Mouse (Mus musculus) olfactory bulb, adult 2 months (tissue): ENCODE data around the gene BC030867. TPM values are rescaled to one million over a fixed set of nuclear protein-coding genes. Genes with fewer than 3 reads are reported as not detected.

Experiments used
- H3K27ac ChIP-seq: fragments of 200-500 bp; 2 replicates; pipeline ENCODE4 v1.5.1; 2012; ENCODE audit warnings: low read depth, low read length; ENCODE audit not compliant: insufficient read depth
- H3K4me1 ChIP-seq: fragments of 200-500 bp; 2 replicates; pipeline ENCODE4 v1.6.1; 2012; ENCODE audit warnings: low read length; ENCODE audit not compliant: control insufficient read depth, insufficient read depth
- H3K4me3 ChIP-seq: fragments of 200-500 bp; 2 replicates; pipeline ENCODE4 v1.5.1; 2012; ENCODE audit warnings: mild to moderate bottlenecking, low read depth, low read length, moderate library complexity; ENCODE audit not compliant: insufficient read depth
- CTCF ChIP-seq: fragments of 200-500 bp; IDR thresholded peaks from 2 replicates; pipeline ENCODE4 v1.5.1; 2012; ENCODE audit warnings: low read depth, mild to moderate bottlenecking, low read length, moderate library complexity; ENCODE audit not compliant: insufficient read depth
- POLR2A ChIP-seq: fragments of 200-500 bp; IDR thresholded peaks from 2 replicates; pipeline ENCODE4 v1.6.1; 2012; ENCODE audit warnings: mild to moderate bottlenecking, low read depth, low read length, moderate library complexity; ENCODE audit not compliant: insufficient read depth
- WGBS: fragments of 180-500 bp; shearing (Covaris S2); methylation state at CpG from one replicate; pipeline ENCODE4 v1.1.7; 2018; 5-methylcytosine and 5-hydroxymethylcytosine counted together
- polyA plus RNA-seq: library from polyadenylated mRNA; stranded (reverse); fragments of >200 nt; gene quantifications from 2 replicates; pipeline ENCODE4 v1.2.4, GENCODE M21; 2012; ENCODE audit warnings: low replicate concordance; ENCODE audit not compliant: missing spikeins, insufficient read depth, insufficient read length

The BC030867 gene
- polyA plus RNA-seq, 1 experiment: not detected

- WGBS: 26% methylated on average over 27 of the region's 27 CpGs
- TF ChIP-seq POLR2A (no peak), CTCF (no peak)
Observed at GRCm38 (mm10) chr11:102297577-102298556, 49.2 kb downstream of the BC030867 start.

GRCm38 (mm10) chr11:102299839-102300238, 51.2 kb downstream of the BC030867 start:
- no peak for TF ChIP-seq CTCF
- no peak for TF ChIP-seq POLR2A
- Histone ChIP-seq H3K4me1 (peaks cover 13% of the 10 kb centered on the region), H3K27ac (no peak overlapping the region), H3K4me3 (no peak overlapping the region)
- WGBS: 8% methylated on average over 1 of the region's 1 CpGs

More at GRCm38 (mm10) chr11:102297577-102298556, 49.2 kb downstream of the BC030867 start:
- Histone ChIP-seq H3K4me1 (peaks cover 21% of the 10 kb centered on the region), H3K4me3 (peak overlapping the region; percentile 93), H3K27ac (peak overlapping the region; percentile 81)

GRCm38 (mm10) chr11:102304141-102304540, 55.5 kb downstream of the BC030867 start:
- Histone ChIP-seq H3K27ac (no peak overlapping the region), H3K4me3 (no peak overlapping the region), H3K4me1 (peaks cover 4% of the 10 kb centered on the region)
- 45% methylated on average over 2 of the region's 2 CpGs for WGBS
- no peak for TF ChIP-seq POLR2A
- TF ChIP-seq CTCF: no peak

DNA sequence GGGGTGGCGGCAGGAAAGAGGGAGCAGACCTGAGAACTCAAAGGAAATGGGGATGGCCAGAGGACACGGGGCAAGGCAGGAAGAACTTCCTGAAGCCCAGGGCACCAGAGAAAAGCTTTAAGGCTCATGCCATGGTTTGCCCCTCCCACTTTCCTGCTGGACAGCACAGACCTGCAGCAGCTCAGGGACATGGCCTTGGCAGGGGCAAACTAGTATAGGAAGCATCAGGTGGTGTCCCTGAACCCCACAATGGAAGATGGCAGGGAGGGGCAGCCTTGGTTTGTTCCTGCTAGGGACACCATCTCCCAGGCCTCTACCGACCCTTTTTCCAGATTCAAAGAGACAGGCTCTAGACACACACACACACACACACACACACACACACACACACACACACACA, 56.7 kb downstream of the BC030867 start:
- TF ChIP-seq CTCF (no peak), POLR2A (no peak)
- Histone ChIP-seq H3K27ac (no peak overlapping the region), H3K4me3 (no peak overlapping the region), H3K4me1 (peaks cover 16% of the 10 kb centered on the region)
- WGBS: 59% methylated on average over 3 of the region's 3 CpGs

DNA sequence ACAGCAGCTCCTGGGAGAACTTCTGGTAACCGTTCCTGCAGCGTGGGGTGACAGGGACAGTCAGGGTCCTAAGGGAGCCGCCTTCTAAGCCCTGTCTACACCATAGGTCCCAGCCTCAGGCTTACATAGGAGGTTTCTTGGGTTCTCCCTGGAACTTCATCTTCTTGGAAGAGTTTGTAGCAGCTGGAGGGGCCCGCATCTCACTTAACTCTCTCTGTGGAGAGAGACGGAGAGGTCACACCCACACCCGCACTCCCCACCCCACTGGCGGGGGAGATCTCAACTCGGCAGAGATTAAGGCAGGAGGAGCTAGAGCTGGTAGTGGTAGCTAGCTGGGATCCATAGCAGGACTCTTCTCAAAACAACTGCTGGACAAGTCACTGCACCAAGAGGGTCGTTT, 59.4 kb downstream of the BC030867 start:
- Histone ChIP-seq H3K4me1 (peaks cover 19% of the 10 kb centered on the region), H3K27ac (no peak overlapping the region), H3K4me3 (no peak overlapping the region)
- no peak for TF ChIP-seq POLR2A
- no peak for TF ChIP-seq CTCF
- 81% methylated on average over 9 of the region's 9 CpGs for WGBS

DNA sequence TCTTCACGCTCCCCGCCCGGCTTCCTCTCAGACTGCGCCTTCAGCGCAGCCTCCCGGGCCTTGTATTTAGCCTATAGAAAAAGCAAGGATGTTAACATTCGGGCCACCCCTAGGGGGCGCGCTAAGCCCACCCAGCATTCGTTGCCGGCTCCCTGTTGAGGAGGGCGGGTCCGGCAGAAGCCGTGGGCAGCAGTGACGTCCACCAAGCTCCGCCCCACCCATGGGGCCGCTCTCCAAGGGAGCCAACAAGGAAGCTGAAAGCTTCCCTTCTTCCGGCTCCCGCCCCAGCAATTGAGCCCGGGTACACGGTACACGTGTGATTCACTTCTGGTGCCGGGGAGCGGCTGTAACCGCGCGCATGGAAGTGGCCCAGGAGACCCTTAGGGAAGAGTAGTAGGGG, 60.3 kb downstream of the BC030867 start:
- under 1% methylated on average over 27 of the region's 27 CpGs for WGBS
- peaks cover 19% of the 10 kb centered on the region for H3K4me1 ChIP-seq
- TF ChIP-seq POLR2A (0 out of 2 replicates have a peak, but pooled peaks have one; percentile 12), CTCF (peak; percentile 88)
- peak overlapping the region; percentile 15 for H3K4me3 ChIP-seq
- no peak overlapping the region; the same call in 1 of the 2 replicates for H3K27ac ChIP-seq

- 85% methylated on average over 22 of the region's 22 CpGs for WGBS
Observed at GRCm38 (mm10) chr11:102309821-102310617, 61.3 kb downstream of the BC030867 start.

GRCm38 (mm10) chr11:102310768-102311695, 62.4 kb downstream of the BC030867 start:
- Histone ChIP-seq H3K4me3 (no peak overlapping the region), H3K4me1 (peaks cover 21% of the 10 kb centered on the region), H3K27ac (no peak overlapping the region)
- 53% methylated on average over 35 of the region's 38 CpGs for WGBS
- TF ChIP-seq CTCF (no peak), POLR2A (no peak)

More at GRCm38 (mm10) chr11:102309821-102310617, 61.3 kb downstream of the BC030867 start:
- no peak overlapping the region; the same call in 1 of the 2 replicates for H3K27ac ChIP-seq
- no peak overlapping the region for H3K4me3 ChIP-seq
- TF ChIP-seq POLR2A (no peak), CTCF (no peak)
- peaks cover 19% of the 10 kb centered on the region for H3K4me1 ChIP-seq
